Mouse (Mus musculus) liver, embryonic 12.5 days (tissue): ENCODE data around the gene Zfp454. TPM values are rescaled to one million over a fixed set of nuclear protein-coding genes. Genes with fewer than 3 reads are reported as not detected.
A peak's percentile ranks its signal among the peaks of the same experiment; 100 is the strongest.

Experiments used
- ATAC-seq: fragments of 200-750 bp; cut with Nextera tagmentation; 2 replicates; pipeline ENCODE4 v1.8.0; 2017; ENCODE audit warnings: moderate number of reproducible peaks, mild to moderate bottlenecking, moderate library complexity
- H3K27ac ChIP-seq: fragments of 300-500 bp; sonication (generic); 2 replicates; pipeline ENCODE4 v1.5.1; 2016; ENCODE audit warnings: mild to moderate bottlenecking
- H3K27me3 ChIP-seq: fragments of 300-500 bp; sonication (generic); replicated peaks from 2 replicates; pipeline ENCODE4 v1.6.1; 2016; ENCODE audit warnings: mild to moderate bottlenecking, moderate library complexity
- H3K36me3 ChIP-seq: fragments of 300-500 bp; sonication (generic); 2 replicates; pipeline ENCODE4 v1.6.1; 2016; ENCODE audit warnings: mild to moderate bottlenecking, moderate library complexity
- H3K4me1 ChIP-seq: fragments of 300-500 bp; sonication (generic); 2 replicates; pipeline ENCODE4 v1.6.1; 2016
- H3K4me2 ChIP-seq: fragments of 300-500 bp; sonication (generic); 2 replicates; pipeline ENCODE4 v1.6.1; 2016; ENCODE audit warnings: mild to moderate bottlenecking, moderate library complexity
- H3K4me3 ChIP-seq: fragments of 300-500 bp; sonication (generic); 2 replicates; pipeline ENCODE4 v1.5.1; 2016; ENCODE audit warnings: mild to moderate bottlenecking, moderate library complexity
- H3K9ac ChIP-seq: fragments of 300-500 bp; sonication (generic); 2 replicates; pipeline ENCODE4 v1.6.1; 2016; ENCODE audit warnings: mild to moderate bottlenecking, moderate library complexity
- H3K9me3 ChIP-seq: fragments of 300-500 bp; sonication (generic); replicated peaks from 2 replicates; pipeline ENCODE4 v1.6.1; 2016; ENCODE audit warnings: mild to moderate bottlenecking, moderate library complexity
- WGBS: fragments of 180-500 bp; shearing (Covaris S2); methylation state at CpG from one replicate; pipeline ENCODE4 v1.1.7; 2016; ENCODE audit not compliant: insufficient replicate concordance; 5-methylcytosine and 5-hydroxymethylcytosine counted together
- polyA plus RNA-seq: library from polyadenylated mRNA; unstranded; fragments of >200 nt; fragmentation: Nextera tagmentation; extraction: Ambion mirVana; gene quantifications from 2 replicates; pipeline ENCODE4 v1.2.1, GENCODE M21; 2016

Zfp454 gene
- 0.60 and 0.91 TPM in 2 replicates for polyA plus RNA-seq

DNA sequence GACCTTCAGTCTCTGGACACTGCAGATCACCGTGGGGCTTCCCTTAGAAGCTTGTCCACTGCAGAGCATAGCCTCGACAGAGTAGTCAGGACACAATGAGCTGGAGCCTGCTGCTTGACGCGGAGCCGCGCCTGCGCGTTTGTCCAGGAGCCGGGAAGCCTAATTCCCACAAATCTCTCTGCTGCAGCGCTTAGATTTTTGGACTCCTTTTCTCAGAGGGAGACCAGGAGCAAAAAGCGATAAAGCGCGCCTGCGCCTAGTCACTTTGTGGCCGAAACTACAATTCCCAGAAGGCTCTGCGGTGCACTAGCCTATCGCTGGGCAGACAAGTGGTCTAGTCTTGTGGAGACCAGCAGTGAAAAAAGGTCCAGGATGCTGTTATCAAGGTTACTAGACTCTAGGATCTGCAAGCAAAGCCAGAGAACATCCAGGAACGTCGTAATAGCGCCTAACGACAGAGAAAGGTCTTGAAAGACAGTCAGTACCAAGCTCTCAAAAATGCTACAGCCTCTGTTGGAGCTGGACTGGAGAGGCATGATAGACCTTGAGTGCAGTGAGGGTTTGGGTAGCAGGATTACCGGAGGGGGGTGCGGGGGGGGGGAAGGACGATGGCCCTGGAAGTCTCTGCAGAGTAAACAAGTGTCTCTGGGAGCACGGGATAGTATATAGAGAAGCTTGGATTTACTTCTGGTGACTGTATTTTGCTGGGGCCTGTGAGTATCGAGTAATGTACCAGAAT is at the start of gene Zfp454:
Zfp454 (minus strand) TSS at position 262 of the 739 bp plus-strand sequence.
- ATAC-seq = peak; percentile 55; the same call in 1 of the 2 replicates
- 0 out of 2 replicates have a peak within 1 kb of the TSS, but pooled peaks have one; percentile 7 for H3K9ac ChIP-seq
- WGBS = 7% methylated on average over 26 of the region's 26 CpGs
- H3K4me3 ChIP-seq = peak within 1 kb of the TSS; percentile 41
- H3K27ac ChIP-seq = no peak within 1 kb of the TSS
- H3K9me3 ChIP-seq = no peaks in the 10 kb centered on the region
- peak within 1 kb of the TSS; percentile 54 for H3K4me2 ChIP-seq
- no peaks in the 10 kb centered on the region for H3K36me3 ChIP-seq
- no peaks in the 10 kb centered on the region for H3K27me3 ChIP-seq
- no peaks in the 10 kb centered on the region for H3K4me1 ChIP-seq

DNA sequence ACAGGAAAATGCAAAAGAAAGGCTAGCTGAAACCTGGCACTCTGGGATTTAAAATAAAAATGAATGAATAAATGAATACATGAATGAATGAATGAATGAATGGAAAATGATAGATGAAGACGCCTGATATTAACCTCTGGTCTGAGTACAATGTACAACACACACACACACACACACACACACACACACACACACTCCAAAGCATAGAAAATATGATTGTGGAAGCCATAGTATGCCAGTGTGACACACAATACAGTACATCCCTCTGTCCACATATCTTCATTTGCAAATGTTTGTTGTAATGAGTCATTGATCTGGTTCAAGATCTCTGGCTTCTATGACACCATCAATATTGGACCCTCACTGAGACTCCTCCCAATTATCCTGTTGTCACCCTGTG is 44.6 kb upstream of the Zfp454 start:
- peaks cover 27% of the 10 kb centered on the region for H3K27me3 ChIP-seq
- WGBS = 37% methylated on average over 1 of the region's 1 CpGs
- H3K4me1 ChIP-seq = peaks cover 12% of the 10 kb centered on the region
- peak overlapping the region; percentile 87 for H3K4me2 ChIP-seq
- 0 out of 2 replicates have a peak overlapping the region, but pooled peaks have one; percentile 60 for H3K4me3 ChIP-seq
- 0 out of 2 replicates have a peak overlapping the region, but pooled peaks have one; percentile 64 for H3K9ac ChIP-seq
- no peaks in the 10 kb centered on the region for H3K9me3 ChIP-seq
- no peaks in the 10 kb centered on the region for H3K36me3 ChIP-seq
- no peak for ATAC-seq
- H3K27ac ChIP-seq = no peak overlapping the region

GRCm38 (mm10) chr11:50931451-50931866 is 44.0 kb upstream of the Zfp454 start, which contains the start of gene Zfp354b:
Gene Zfp354b (minus strand): TSS chr11:50931633.
- Histone ChIP-seq H3K27me3 (peaks cover 27% of the 10 kb centered on the region), H3K27ac (no peak within 1 kb of the TSS), H3K36me3 (no peaks in the 10 kb centered on the region), H3K4me2 (peak within 1 kb of the TSS; percentile 87), H3K4me3 (peak within 1 kb of the TSS; percentile 60), H3K4me1 (peaks cover 12% of the 10 kb centered on the region), H3K9me3 (no peaks in the 10 kb centered on the region), H3K9ac (peak within 1 kb of the TSS; percentile 64)
- under 1% methylated on average over 18 of the region's 18 CpGs for WGBS
- ATAC-seq = peak; percentile 86

DNA sequence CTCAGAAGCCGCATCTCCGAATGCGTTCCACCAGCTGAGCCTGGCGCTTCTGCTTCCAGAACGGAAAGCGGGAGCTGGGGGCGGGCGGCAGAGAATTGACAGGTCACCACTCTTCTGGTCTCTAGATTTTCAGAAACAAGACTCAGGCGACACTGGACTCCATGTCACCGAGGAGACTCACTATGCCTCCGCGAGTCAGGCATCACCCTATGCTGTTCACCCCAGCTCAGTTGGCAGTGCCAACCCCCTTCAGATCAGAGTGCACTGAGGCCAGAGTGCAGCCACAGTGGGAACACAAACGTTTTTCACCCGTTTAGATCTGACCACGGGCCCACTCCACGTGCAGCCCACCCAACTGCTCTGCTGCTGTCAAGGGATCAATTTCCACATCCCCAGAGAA is 43.6 kb upstream of the Zfp454 start:
- H3K27me3 ChIP-seq = peaks cover 27% of the 10 kb centered on the region
- peak overlapping the region; percentile 64 for H3K9ac ChIP-seq
- no peak overlapping the region for H3K27ac ChIP-seq
- WGBS = 1% methylated on average over 16 of the region's 16 CpGs
- peak overlapping the region; percentile 87 for H3K4me2 ChIP-seq
- H3K4me1 ChIP-seq = peaks cover 12% of the 10 kb centered on the region
- ATAC-seq = peak; percentile 57
- H3K4me3 ChIP-seq = peak overlapping the region; percentile 60
- H3K9me3 ChIP-seq = no peaks in the 10 kb centered on the region
- no peaks in the 10 kb centered on the region for H3K36me3 ChIP-seq

DNA sequence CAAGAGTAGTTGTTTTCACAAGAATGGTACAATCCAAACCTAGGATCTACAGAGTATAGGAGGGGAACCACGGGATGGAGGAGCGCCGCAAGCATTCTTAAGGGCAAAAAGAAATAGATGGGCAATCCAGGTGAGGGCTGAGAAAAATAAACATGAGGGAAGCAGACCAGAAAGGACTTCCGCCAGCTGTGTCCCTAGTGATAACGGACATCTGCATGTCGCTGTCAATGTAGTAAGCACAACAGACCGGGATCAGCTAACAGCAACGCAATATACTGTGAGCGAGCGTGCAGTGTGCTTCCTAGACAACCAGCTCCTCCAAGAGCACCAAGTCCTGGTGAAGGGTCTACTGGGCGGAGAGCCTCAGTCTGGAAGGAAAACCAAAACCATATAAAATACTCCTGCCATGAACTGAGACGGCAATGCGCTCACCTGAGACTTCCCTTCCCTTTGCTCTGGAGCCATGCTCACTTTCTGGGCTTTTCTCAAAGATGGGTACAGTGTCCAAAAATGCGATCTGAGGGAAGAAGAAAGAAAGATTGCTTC is 43.1 kb upstream of the Zfp454 start:
- no peak for ATAC-seq
- Histone ChIP-seq H3K9me3 (no peaks in the 10 kb centered on the region), H3K36me3 (no peaks in the 10 kb centered on the region), H3K27ac (no peak overlapping the region), H3K27me3 (peaks cover 30% of the 10 kb centered on the region), H3K4me2 (peak overlapping the region; percentile 87), H3K4me1 (peaks cover 12% of the 10 kb centered on the region), H3K4me3 (peak overlapping the region; percentile 60), H3K9ac (peak overlapping the region; percentile 64)
- WGBS = 13% methylated on average over 14 of the region's 14 CpGs

DNA sequence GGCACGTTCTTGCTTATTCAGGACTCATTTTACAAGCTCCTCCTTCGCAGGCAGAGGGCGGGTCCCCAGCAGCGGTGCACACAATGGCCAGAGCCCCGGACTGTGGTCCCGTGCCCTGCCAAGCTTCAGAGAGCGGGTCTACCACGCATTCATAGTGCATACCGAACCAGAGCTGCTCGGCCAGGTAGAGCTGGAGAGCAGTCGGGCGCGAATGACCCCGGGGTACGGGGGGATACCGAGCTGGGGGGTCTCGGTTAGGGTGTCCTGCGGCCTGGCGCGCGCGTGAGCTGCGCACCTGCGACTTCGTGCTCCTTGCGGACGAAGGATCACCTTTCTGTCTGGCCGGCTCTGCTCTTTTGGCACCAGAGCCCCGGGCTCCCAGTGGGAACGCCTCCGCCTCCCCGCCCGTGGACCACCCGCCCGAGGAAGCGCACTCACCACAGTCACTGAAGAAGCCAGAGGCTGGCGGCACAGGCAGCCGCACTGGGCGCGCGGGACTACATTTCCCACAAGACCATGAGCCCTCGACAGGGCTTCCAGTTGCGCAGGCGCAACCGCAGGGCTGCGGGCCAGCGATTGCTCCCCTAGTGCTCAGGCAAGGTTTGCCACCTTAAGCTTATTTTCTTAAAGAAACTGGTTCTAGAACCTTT is 28.3 kb upstream of the Zfp454 start, which contains the start of gene Zfp2:
Zfp2 (minus strand) TSS at position 495 of the 650 bp plus-strand sequence.
- under 1% methylated on average over 47 of the region's 47 CpGs for WGBS
- Histone ChIP-seq H3K4me3 (peak within 1 kb of the TSS; percentile 77), H3K27ac (peak within 1 kb of the TSS; percentile 30; the same call in 1 of the 2 replicates)

GRCm38 (mm10) chr11:50914461-50914860 is 27.0 kb upstream of the Zfp454 start:
- Histone ChIP-seq H3K4me1 (0 out of 2 replicates have a peak, but pooled peaks cover 7% of the 10 kb centered on the region), H3K9me3 (no peaks in the 10 kb centered on the region), H3K4me3 (no peak overlapping the region), H3K4me2 (no peak overlapping the region), H3K9ac (no peak overlapping the region), H3K27ac (no peak overlapping the region), H3K36me3 (peaks cover 26% of the 10 kb centered on the region), H3K27me3 (no peaks in the 10 kb centered on the region)
- no peak for ATAC-seq
- 78% methylated on average over 3 of the region's 3 CpGs for WGBS

More for the DNA sequence above, 28.3 kb upstream of the Zfp454 start, which contains the start of gene Zfp2:
- Histone ChIP-seq H3K9ac (peak within 1 kb of the TSS; percentile 72), H3K36me3 (peaks cover 14% of the 10 kb centered on the region), H3K9me3 (no peaks in the 10 kb centered on the region), H3K4me2 (peak within 1 kb of the TSS; percentile 81), H3K27me3 (no peaks in the 10 kb centered on the region), H3K4me1 (0 out of 2 replicates have a peak, but pooled peaks cover 7% of the 10 kb centered on the region)
- peak; percentile 95 for ATAC-seq

GRCm38 (mm10) chr11:50913301-50913700 is 25.9 kb upstream of the Zfp454 start:
- Histone ChIP-seq H3K4me2 (no peak overlapping the region), H3K9me3 (no peaks in the 10 kb centered on the region), H3K27ac (no peak overlapping the region), H3K4me3 (no peak overlapping the region), H3K4me1 (0 out of 2 replicates have a peak, but pooled peaks cover 7% of the 10 kb centered on the region), H3K9ac (no peak overlapping the region), H3K36me3 (peaks cover 34% of the 10 kb centered on the region), H3K27me3 (no peaks in the 10 kb centered on the region)
- ATAC-seq = no peak
- WGBS = 80% methylated on average over 1 of the region's 1 CpGs

DNA sequence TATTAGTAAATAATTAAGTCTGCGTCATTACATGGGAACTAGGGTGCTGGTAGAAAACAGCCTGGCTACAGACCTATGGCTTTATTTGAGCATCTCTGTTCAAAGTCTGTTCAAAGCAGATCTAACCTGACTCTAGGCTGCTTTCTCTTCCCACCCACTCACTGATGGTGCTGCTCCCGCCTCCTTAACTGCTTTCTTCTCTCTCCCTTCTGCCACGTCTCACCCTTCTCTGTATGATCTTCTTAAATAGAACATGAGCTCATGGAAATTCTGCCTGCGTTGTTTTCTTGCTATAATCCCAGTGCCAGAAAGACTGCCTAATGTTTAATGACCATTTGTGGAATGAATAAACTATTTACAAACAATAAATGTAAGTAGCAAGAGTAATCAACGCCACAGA is 20.7 kb upstream of the Zfp454 start:
- no peak overlapping the region for H3K9ac ChIP-seq
- no peak for ATAC-seq
- no peak overlapping the region for H3K4me2 ChIP-seq
- H3K4me3 ChIP-seq = no peak overlapping the region
- peaks cover 82% of the 10 kb centered on the region for H3K36me3 ChIP-seq
- no peaks in the 10 kb centered on the region for H3K4me1 ChIP-seq
- H3K27ac ChIP-seq = no peak overlapping the region
- 75% methylated on average over 5 of the region's 5 CpGs for WGBS
- peaks cover 11% of the 10 kb centered on the region for H3K9me3 ChIP-seq
- H3K27me3 ChIP-seq = no peaks in the 10 kb centered on the region

GRCm38 (mm10) chr11:50897359-50897758 is 9.9 kb upstream of the Zfp454 start:
- Histone ChIP-seq H3K4me3 (no peak overlapping the region), H3K27ac (no peak overlapping the region), H3K4me2 (no peak overlapping the region), H3K9me3 (peaks cover 47% of the 10 kb centered on the region), H3K4me1 (no peaks in the 10 kb centered on the region), H3K9ac (no peak overlapping the region), H3K27me3 (no peaks in the 10 kb centered on the region), H3K36me3 (peaks cover 27% of the 10 kb centered on the region)
- no peak for ATAC-seq
- 35% methylated on average over 1 of the region's 1 CpGs for WGBS

GRCm38 (mm10) chr11:50892441-50892840 is 5.0 kb upstream of the Zfp454 start:
- WGBS = 43% methylated on average over 2 of the region's 2 CpGs

More at GRCm38 (mm10) chr11:50892441-50892840, 5.0 kb upstream of the Zfp454 start:
- Histone ChIP-seq H3K27me3 (no peaks in the 10 kb centered on the region), H3K9ac (no peak overlapping the region), H3K27ac (no peak overlapping the region), H3K4me2 (no peak overlapping the region), H3K36me3 (no peaks in the 10 kb centered on the region), H3K4me3 (no peak overlapping the region), H3K4me1 (no peaks in the 10 kb centered on the region), H3K9me3 (0 out of 2 replicates have a peak, but pooled peaks cover 6% of the 10 kb centered on the region)
- no peak for ATAC-seq
